Mouse (Mus musculus): Measurements from ENCODE around the gene Ptk7. TPM values are rescaled to one million over a fixed set of nuclear protein-coding genes. Genes with fewer than 3 reads are reported as not detected.
A peak's percentile ranks its signal among the peaks of the same experiment; 100 is the strongest.

The Ptk7 gene
- polyA plus RNA-seq, 1 experiment from 2014 or later = 68.4 TPM

DNA sequence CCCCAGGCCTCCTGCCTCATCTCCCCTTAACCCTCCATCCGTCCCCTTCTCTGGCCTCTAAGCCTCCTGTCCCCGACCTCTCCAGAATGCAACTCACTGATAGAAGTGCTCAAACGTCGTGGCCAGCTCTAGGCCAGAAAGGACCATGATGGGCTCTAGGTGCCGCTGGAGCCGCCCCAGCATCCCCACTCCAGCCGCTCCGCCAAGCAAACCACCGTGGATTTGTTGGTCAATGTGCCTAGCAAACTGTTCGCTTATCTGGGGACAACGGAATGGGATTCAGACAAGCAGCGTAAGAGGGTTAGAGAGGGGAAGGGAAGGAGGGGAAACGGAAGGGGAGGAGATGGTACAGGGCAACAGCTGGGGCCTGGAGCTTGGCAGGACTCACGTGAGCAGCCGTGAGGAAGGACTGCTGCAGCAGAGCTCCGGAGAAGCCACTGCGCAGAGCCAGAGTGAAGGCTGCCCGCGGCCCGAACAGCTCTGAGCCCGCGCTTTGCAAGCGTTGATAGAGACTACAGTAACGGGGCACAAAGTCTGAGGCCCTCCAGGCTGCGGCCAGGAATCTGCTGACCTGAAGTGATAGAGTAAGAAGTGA, 108.8 kb downstream of the Ptk7 start:
- peaks cover 34% of the 10 kb centered on the region for H3K4me1 ChIP-seq
- no peak for DNase-seq (ENCODE audit: extremely low spot score, low spot score)
- H3K4me3 ChIP-seq = peak overlapping the region; percentile 27
- WGBS = 49% methylated on average over 25 of the region's 25 CpGs
- H3K9me3 ChIP-seq = no peaks in the 10 kb centered on the region
- H3K36me3 ChIP-seq (replicated peaks) = no peaks in the 10 kb centered on the region
- peaks cover 46% of the 10 kb centered on the region for H3K27me3 ChIP-seq (ENCODE audit: poor library complexity, severe bottlenecking)
- H3K27ac ChIP-seq = peak overlapping the region; percentile 41; the same call in 1 of the 2 replicates

- WGBS = 53% methylated on average over 10 of the region's 10 CpGs
Observed at GRCm38 (mm10) chr17:46519971-46520370, 109.3 kb downstream of the Ptk7 start.

More at GRCm38 (mm10) chr17:46519971-46520370, 109.3 kb downstream of the Ptk7 start:
- Histone ChIP-seq H3K4me1 (peaks cover 34% of the 10 kb centered on the region), H3K36me3 (replicated peaks) (no peaks in the 10 kb centered on the region), H3K27me3 (ENCODE audit: poor library complexity, severe bottlenecking) (peaks cover 44% of the 10 kb centered on the region), H3K27ac (peak overlapping the region; percentile 41; the same call in 1 of the 2 replicates), H3K4me3 (peak overlapping the region; percentile 27), H3K9me3 (no peaks in the 10 kb centered on the region)
- no peak for DNase-seq (ENCODE audit: extremely low spot score, low spot score)

Small RNAs within 50 kb of the gene (microRNA-seq; reads per million reads assigned to microRNA genes)
- gene Mir6976 = not detected

Other genes starting within 250 kb of the Ptk7 start
- 6.8 and 7.1 TPM in 2 replicates for gene Zfp318, start 245.8 kb downstream of the Ptk7 start, polyA plus RNA-seq (2016; fragmentation: Nextera tagmentation; extraction: Ambion mirVana)
- gene Crip3, start 200.6 kb downstream of the Ptk7 start, polyA plus RNA-seq (2016; fragmentation: Nextera tagmentation; extraction: Ambion mirVana) = 0.76 TPM in 1 of 2 replicates, not detected in the other
- not detected in 2 replicates for gene Slc22a7, start 191.0 kb downstream of the Ptk7 start, polyA plus RNA-seq (2016; fragmentation: Nextera tagmentation; extraction: Ambion mirVana)
- 0.71 and 1.1 TPM in 2 replicates for gene Ttbk1, start 141.8 kb downstream of the Ptk7 start, polyA plus RNA-seq (2016; fragmentation: Nextera tagmentation; extraction: Ambion mirVana)
- gene Dnph1, start 132.8 kb downstream of the Ptk7 start, polyA plus RNA-seq (2016; fragmentation: Nextera tagmentation; extraction: Ambion mirVana) = 107 TPM in 2 replicates
- 3.5 and 3.7 TPM in 2 replicates for gene Cul9, start 83.1 kb downstream of the Ptk7 start, polyA plus RNA-seq (2016; fragmentation: Nextera tagmentation; extraction: Ambion mirVana)
- 5.4 and 5.5 TPM in 2 replicates for gene Srf, start 73.3 kb downstream of the Ptk7 start, polyA plus RNA-seq (2016; fragmentation: Nextera tagmentation; extraction: Ambion mirVana)
- 29.1 and 31.8 TPM in 2 replicates for gene Klc4, start 16.5 kb upstream of the Ptk7 start, polyA plus RNA-seq (2016; fragmentation: Nextera tagmentation; extraction: Ambion mirVana)
- 136 and 137 TPM in 2 replicates for gene Mrpl2, start 16.7 kb upstream of the Ptk7 start, polyA plus RNA-seq (2016; fragmentation: Nextera tagmentation; extraction: Ambion mirVana)
- gene Cul7, start 20.8 kb upstream of the Ptk7 start, polyA plus RNA-seq (2016; fragmentation: Nextera tagmentation; extraction: Ambion mirVana) = 38.0 and 40.9 TPM in 2 replicates
- 69.0 and 70.1 TPM in 2 replicates for gene Rrp36, start 44.8 kb upstream of the Ptk7 start, polyA plus RNA-seq (2016; fragmentation: Nextera tagmentation; extraction: Ambion mirVana)
- gene Mea1, start 49.3 kb upstream of the Ptk7 start, polyA plus RNA-seq (2016; fragmentation: Nextera tagmentation; extraction: Ambion mirVana) = 163 and 165 TPM in 2 replicates
- 132 and 133 TPM in 2 replicates for gene Klhdc3, start 51.4 kb upstream of the Ptk7 start, polyA plus RNA-seq (2016; fragmentation: Nextera tagmentation; extraction: Ambion mirVana)
- gene Ppp2r5d, start 75.6 kb upstream of the Ptk7 start, polyA plus RNA-seq (2016; fragmentation: Nextera tagmentation; extraction: Ambion mirVana) = 144 and 154 TPM in 2 replicates
- gene Pex6, start 82.0 kb upstream of the Ptk7 start, polyA plus RNA-seq (2016; fragmentation: Nextera tagmentation; extraction: Ambion mirVana) = 19.6 and 20.2 TPM in 2 replicates
- gene Gnmt, start 99.7 kb upstream of the Ptk7 start, polyA plus RNA-seq (2016; fragmentation: Nextera tagmentation; extraction: Ambion mirVana) = 0.80 and 0.87 TPM in 2 replicates
- gene Cnpy3, start 122.7 kb upstream of the Ptk7 start, polyA plus RNA-seq (2016; fragmentation: Nextera tagmentation; extraction: Ambion mirVana) = 71.8 and 71.9 TPM in 2 replicates
- gene Ptcra, start 134.2 kb upstream of the Ptk7 start, polyA plus RNA-seq (2016; fragmentation: Nextera tagmentation; extraction: Ambion mirVana) = 0.55 and 1.00 TPM in 2 replicates
- 54.4 and 54.7 TPM in 2 replicates for gene 2310039H08Rik, start 143.1 kb upstream of the Ptk7 start, polyA plus RNA-seq (2016; fragmentation: Nextera tagmentation; extraction: Ambion mirVana)
- 242 and 248 TPM in 2 replicates for gene Rpl7l1, start 153.2 kb upstream of the Ptk7 start, polyA plus RNA-seq (2016; fragmentation: Nextera tagmentation; extraction: Ambion mirVana)
- gene Bicral, start 229.0 kb upstream of the Ptk7 start, polyA plus RNA-seq (2016; fragmentation: Nextera tagmentation; extraction: Ambion mirVana) = 2.9 and 4.1 TPM in 2 replicates